Mouse (Mus musculus) midbrain, embryonic 13.5 days (tissue): ENCODE results near the gene Slc16a9. TPM values are rescaled to one million over a fixed set of nuclear protein-coding genes. Genes with fewer than 3 reads are reported as not detected.

Experiments used
- ATAC-seq: fragments of 200-750 bp; cut with Nextera tagmentation; 2 replicates; pipeline ENCODE4 v1.8.0; 2017; ENCODE audit warnings: mild to moderate bottlenecking, moderate TSS enrichment, moderate library complexity
- H3K27ac ChIP-seq: fragments of 300-500 bp; sonication (generic); 2 replicates; pipeline ENCODE4 v1.5.1; 2015; ENCODE audit warnings: inconsistent platforms, mild to moderate bottlenecking, moderate library complexity
- H3K27me3 ChIP-seq: fragments of 300-500 bp; sonication (generic); 2 replicates; pipeline ENCODE4 v1.6.1; 2015; ENCODE audit warnings: mild to moderate bottlenecking, inconsistent platforms
- H3K36me3 ChIP-seq: fragments of 300-500 bp; sonication (generic); 2 replicates; pipeline ENCODE4 v1.6.1; 2015; ENCODE audit warnings: mild to moderate bottlenecking, inconsistent platforms
- H3K4me1 ChIP-seq: fragments of 300-500 bp; sonication (generic); replicated peaks from 2 replicates; pipeline ENCODE4 v1.6.1; 2015; ENCODE audit warnings: inconsistent platforms
- H3K4me2 ChIP-seq: fragments of 300-500 bp; sonication (generic); replicated peaks from 2 replicates; pipeline ENCODE4 v1.6.1; 2015; ENCODE audit warnings: moderate library complexity, mild to moderate bottlenecking, inconsistent platforms
- H3K4me3 ChIP-seq: fragments of 300-500 bp; sonication (generic); replicated peaks from 2 replicates; pipeline ENCODE4 v1.5.1; 2015; ENCODE audit warnings: mild to moderate bottlenecking, inconsistent platforms
- H3K9ac ChIP-seq: fragments of 300-500 bp; sonication (generic); replicated peaks from 2 replicates; pipeline ENCODE4 v1.6.1; 2015; ENCODE audit warnings: mild to moderate bottlenecking, inconsistent platforms
- H3K9me3 ChIP-seq: fragments of 300-500 bp; sonication (generic); 2 replicates; pipeline ENCODE4 v1.6.1; 2016; ENCODE audit warnings: mild to moderate bottlenecking, inconsistent platforms
- WGBS: fragments of 180-500 bp; shearing (Covaris S2); methylation state at CpG from one replicate; pipeline ENCODE4 v1.1.7; 2015; 5-methylcytosine and 5-hydroxymethylcytosine counted together
- polyA plus RNA-seq: library from polyadenylated mRNA; unstranded; fragments of >200 nt; fragmentation: Nextera tagmentation; extraction: Ambion mirVana; gene quantifications from 2 replicates; pipeline ENCODE4 v1.2.1, GENCODE M21; 2015

Slc16a9 gene
- polyA plus RNA-seq, 1 experiment from 2014 or later: 0.82 TPM

DNA sequence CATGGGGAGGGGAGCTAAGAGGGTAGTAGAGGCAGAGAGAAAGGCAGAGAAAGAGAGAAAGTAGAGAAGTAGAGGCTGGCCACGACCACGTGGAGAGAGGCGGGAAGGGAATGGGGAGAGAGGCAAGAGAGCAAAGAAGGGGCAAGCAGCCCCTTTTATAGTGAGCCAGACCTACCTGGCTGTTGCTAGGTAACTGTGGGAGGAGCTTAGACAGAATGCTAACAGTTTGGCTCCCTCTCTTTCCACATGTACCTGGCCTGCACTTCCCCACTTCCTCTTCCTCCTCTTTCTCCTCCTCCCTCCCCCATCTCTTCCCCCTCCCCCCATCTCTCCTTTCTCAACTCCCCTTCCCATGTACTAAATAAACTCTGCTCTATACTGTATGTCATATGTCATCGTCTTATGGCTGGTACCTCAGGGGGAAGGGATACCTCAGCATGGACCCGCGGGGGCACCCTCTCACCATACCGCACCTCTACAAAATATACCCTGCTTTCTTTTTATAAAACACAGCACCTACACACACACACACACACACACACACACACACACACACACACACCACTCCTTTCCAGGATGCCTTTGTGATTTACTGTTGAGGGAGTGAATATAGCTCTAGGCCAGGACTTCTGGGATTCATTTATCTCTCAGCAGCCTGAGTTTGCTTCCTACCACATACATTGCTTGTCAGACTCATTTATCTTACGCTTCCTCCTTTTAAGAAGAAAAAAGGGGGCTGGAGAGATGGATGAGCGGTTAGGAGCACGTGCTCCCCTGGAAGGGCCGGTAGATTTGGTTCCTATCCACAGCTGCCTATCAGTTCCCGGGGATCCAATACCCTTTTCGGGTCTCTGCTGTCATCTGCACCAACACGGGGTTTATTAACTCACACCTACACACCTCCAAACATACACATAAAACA lies 43.8 kb downstream of the Slc16a9 start:
- Histone ChIP-seq H3K36me3 (no peaks in the 10 kb centered on the region), H3K4me3 (no peak overlapping the region), H3K27me3 (no peaks in the 10 kb centered on the region), H3K9ac (no peak overlapping the region), H3K4me2 (no peak overlapping the region), H3K9me3 (no peaks in the 10 kb centered on the region), H3K27ac (no peak overlapping the region), H3K4me1 (peaks cover 25% of the 10 kb centered on the region)
- no peak; the same call in 1 of the 2 replicates for ATAC-seq
- 76% methylated on average over 14 of the region's 14 CpGs for WGBS

DNA sequence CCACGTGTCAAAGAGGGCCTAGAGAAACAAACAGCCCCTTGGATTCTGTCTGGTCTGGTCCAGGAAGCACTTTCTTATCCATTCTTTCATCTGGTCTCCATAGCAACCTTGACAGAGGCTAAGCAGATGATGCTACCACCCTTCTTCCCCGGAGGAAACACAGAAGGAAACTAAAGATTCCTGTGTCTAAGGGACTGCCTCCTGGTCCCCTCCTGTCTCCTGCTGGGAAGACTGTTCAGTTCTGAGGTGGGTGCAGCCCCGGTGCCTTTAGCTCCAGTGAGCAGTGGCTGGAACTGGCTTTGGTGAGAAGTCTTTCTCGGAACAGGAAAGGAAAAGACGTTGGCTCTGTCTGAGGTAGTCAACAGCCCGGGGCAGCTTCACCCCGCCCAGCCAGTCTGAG lies 47.1 kb downstream of the Slc16a9 start:
- Histone ChIP-seq H3K36me3 (no peaks in the 10 kb centered on the region), H3K4me2 (no peak overlapping the region), H3K27me3 (no peaks in the 10 kb centered on the region), H3K4me3 (no peak overlapping the region), H3K9me3 (no peaks in the 10 kb centered on the region), H3K9ac (no peak overlapping the region), H3K27ac (0 out of 2 replicates have a peak overlapping the region, but pooled peaks have one; percentile 45), H3K4me1 (peaks cover 25% of the 10 kb centered on the region)
- 27% methylated on average over 7 of the region's 7 CpGs for WGBS
- peak; percentile 43 for ATAC-seq

DNA sequence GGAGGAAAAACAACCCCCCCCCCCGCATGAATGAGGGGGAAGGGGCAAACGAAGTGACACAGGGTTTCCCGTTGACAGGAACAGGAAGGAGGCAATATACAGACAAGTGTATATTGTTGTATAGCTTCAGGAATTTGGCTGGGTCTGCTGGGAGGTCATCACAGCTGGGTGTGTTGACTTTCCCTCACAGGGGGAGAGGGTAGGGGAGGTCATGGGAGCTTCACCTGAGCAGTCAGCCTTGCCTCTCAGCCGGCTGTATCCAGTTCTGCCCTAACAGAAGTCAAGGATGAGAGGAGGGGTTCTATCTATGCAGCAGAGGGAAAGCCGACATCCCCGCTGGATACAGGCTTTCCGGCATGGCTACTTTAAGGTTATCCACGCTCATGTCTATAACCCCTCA lies 49.2 kb downstream of the Slc16a9 start:
- Histone ChIP-seq H3K4me3 (no peak overlapping the region), H3K36me3 (no peaks in the 10 kb centered on the region), H3K27me3 (no peaks in the 10 kb centered on the region), H3K27ac (no peak overlapping the region), H3K9me3 (no peaks in the 10 kb centered on the region), H3K4me2 (no peak overlapping the region), H3K9ac (no peak overlapping the region), H3K4me1 (peaks cover 11% of the 10 kb centered on the region)
- WGBS: 66% methylated on average over 8 of the region's 8 CpGs
- ATAC-seq: no peak

DNA sequence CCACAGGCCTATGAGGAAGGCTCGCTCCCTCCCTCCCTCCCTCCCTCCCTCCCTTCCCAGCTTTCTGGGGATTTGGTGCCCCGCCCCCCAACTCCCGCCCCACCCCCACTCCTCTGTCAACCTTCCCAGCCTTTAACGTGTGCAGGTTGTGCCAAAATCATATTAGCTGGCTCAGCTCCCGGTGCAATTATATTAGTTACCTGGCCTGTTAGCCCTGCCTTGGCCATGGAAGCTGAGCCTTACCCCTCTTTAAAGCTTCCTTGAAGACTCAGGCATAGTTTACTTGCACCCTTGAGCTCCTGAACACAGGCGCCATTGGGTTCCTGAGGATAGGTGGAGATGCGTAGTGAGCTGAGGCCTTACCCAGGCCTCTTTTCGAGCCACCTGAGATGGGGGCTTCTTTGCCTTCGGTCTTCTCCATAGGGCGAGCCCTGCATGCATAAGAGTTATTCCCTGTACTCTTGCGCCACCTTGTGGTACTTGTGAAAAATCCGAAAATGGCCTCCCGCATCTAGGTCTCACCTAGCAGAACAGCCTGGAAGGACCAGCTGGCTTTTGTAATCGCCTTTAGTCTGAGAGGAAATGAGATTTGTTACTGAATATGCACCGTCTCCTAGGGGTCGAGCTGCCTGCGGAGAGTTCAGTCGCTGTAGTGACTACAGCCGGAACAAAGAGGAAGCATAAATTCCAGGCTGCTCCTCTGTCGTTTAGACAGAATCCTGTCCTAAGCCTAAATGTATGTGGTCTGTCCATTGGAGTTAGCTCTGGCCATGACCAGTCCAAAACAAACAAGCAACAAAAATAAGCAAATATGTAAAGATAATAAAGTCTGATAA lies 51.8 kb downstream of the Slc16a9 start:
- WGBS: 6% methylated on average over 19 of the region's 20 CpGs
- Histone ChIP-seq H3K4me2 (no peak overlapping the region), H3K36me3 (no peaks in the 10 kb centered on the region), H3K27me3 (no peaks in the 10 kb centered on the region), H3K4me1 (peaks cover 12% of the 10 kb centered on the region), H3K9me3 (no peaks in the 10 kb centered on the region), H3K9ac (no peak overlapping the region), H3K27ac (no peak overlapping the region), H3K4me3 (no peak overlapping the region)
- peak; percentile 87 for ATAC-seq

DNA sequence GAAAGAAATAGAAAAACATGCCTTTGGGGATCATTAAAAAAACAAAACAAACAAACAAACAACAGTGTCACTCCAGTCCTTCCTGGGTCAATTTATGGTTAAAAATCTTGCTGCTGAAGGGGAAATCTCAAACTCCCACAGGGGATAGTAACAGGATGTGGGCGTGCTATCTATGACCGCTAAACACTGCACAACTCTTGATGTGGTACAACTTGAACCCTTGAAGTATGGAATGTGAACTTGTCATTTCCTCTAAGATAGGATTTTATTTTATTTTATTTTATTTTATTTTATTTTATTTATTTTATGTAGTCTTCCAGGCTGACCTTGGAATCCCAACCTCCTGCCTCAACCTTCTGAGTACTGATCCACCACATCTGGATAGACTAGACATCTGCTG lies 54.2 kb downstream of the Slc16a9 start:
- H3K27me3 ChIP-seq: no peaks in the 10 kb centered on the region
- no peak for ATAC-seq
- no peak overlapping the region for H3K9ac ChIP-seq
- H3K36me3 ChIP-seq: no peaks in the 10 kb centered on the region
- 86% methylated on average over 2 of the region's 2 CpGs for WGBS
- 0 out of 2 replicates have a peak, but pooled peaks cover 6% of the 10 kb centered on the region for H3K4me1 ChIP-seq
- H3K4me2 ChIP-seq: no peak overlapping the region
- H3K9me3 ChIP-seq: no peaks in the 10 kb centered on the region
- H3K27ac ChIP-seq: no peak overlapping the region
- no peak overlapping the region for H3K4me3 ChIP-seq

DNA sequence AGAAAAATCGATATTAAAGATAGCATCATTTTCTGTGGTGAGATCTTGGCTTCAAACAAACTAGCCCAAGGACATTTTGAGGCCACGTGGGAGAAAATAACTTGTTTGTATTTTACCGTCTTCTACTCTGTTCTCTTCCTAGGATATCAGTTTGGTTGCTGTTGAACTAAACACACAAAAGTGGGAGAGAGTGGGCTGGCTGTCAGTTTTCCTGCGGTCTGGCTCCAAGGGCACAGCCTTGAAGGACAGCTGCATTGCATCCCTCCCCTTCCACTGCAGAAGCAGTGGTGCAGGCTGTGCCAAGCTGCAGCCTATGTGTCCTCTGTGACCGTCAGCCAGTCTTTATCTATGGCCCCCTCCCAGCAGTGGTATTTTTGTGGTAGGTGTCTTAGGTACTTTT lies 54.8 kb downstream of the Slc16a9 start:
- Histone ChIP-seq H3K4me1 (0 out of 2 replicates have a peak, but pooled peaks cover 6% of the 10 kb centered on the region), H3K4me2 (no peak overlapping the region)

DNA sequence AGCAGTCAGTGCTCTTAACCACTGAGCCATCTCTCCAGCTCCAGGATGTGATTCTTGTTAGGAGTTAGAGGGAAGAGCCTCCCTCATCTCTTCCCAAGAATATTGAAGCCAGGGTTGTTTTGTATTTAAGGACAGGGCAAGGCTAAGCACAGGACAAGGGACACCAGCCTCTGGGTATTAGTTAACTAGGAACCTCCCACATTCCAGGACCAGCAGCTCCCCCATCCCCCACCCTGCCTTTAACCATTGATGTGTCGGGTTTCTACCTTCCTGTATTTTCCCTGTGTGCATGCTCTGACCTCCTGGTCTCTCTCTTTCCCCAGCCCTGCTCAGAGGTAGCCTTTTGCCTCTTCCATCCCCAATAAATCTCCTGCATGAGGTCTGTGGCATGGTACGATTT lies 56.3 kb downstream of the Slc16a9 start:
- ATAC-seq: no peak
- no peak overlapping the region for H3K27ac ChIP-seq
- no peaks in the 10 kb centered on the region for H3K9me3 ChIP-seq
- H3K36me3 ChIP-seq: no peaks in the 10 kb centered on the region
- H3K4me3 ChIP-seq: no peak overlapping the region
- 0 out of 2 replicates have a peak, but pooled peaks cover 6% of the 10 kb centered on the region for H3K4me1 ChIP-seq
- 70% methylated on average over 2 of the region's 2 CpGs for WGBS
- H3K27me3 ChIP-seq: no peaks in the 10 kb centered on the region
- H3K4me2 ChIP-seq: no peak overlapping the region
- no peak overlapping the region for H3K9ac ChIP-seq

More for the DNA sequence above, 54.8 kb downstream of the Slc16a9 start:
- Histone ChIP-seq H3K4me3 (no peak overlapping the region), H3K27ac (no peak overlapping the region), H3K36me3 (no peaks in the 10 kb centered on the region), H3K9me3 (no peaks in the 10 kb centered on the region), H3K9ac (no peak overlapping the region), H3K27me3 (no peaks in the 10 kb centered on the region)
- 68% methylated on average over 5 of the region's 5 CpGs for WGBS
- ATAC-seq: no peak

DNA sequence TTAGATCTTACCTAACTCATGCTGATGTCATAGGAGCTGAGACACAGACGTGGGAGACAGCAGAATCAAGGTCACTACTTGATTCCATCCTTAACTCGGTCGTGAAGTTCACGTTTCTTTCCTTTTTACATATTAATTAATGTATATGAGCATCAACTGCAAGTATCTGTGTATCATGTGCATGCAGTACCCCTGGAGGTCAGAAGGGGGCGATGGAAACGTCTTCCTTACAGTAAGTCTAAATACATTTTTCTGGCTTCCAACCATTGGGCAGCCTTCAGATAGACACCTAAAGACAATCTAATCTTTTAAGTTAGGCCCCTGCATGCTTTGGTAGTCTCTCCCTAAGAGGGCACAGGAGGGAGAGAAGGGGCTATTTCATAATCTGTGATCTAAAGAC lies 58.3 kb downstream of the Slc16a9 start:
- Histone ChIP-seq H3K9me3 (no peaks in the 10 kb centered on the region), H3K4me2 (no peak overlapping the region), H3K27ac (no peak overlapping the region), H3K36me3 (no peaks in the 10 kb centered on the region), H3K4me1 (0 out of 2 replicates have a peak, but pooled peaks cover 4% of the 10 kb centered on the region), H3K9ac (no peak overlapping the region), H3K4me3 (no peak overlapping the region), H3K27me3 (no peaks in the 10 kb centered on the region)
- ATAC-seq: no peak
- WGBS: 94% methylated on average over 6 of the region's 6 CpGs

DNA sequence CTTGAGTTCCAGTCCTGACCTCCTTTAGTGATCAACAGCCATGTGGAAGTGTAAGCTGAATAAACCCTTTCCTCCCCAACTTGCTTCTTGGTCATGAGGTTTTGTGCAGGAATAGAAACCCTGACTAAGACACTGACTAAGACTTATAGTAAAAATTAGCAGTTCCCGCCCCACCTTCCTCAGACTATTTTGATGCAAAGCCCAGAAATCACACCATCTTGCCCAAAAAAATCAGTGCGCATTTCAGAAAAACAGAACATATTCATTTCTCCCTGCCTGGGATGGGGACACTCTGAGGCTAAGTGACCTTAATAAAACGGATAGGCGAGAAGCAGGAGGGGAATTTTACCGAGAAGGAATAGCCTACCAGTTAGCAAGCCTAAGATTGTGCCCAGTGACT lies 60.8 kb downstream of the Slc16a9 start:
- Histone ChIP-seq H3K9ac (no peak overlapping the region), H3K4me2 (no peak overlapping the region), H3K4me1 (no peaks in the 10 kb centered on the region), H3K36me3 (no peaks in the 10 kb centered on the region), H3K4me3 (no peak overlapping the region), H3K9me3 (no peaks in the 10 kb centered on the region), H3K27ac (no peak overlapping the region), H3K27me3 (no peaks in the 10 kb centered on the region)
- 83% methylated on average over 5 of the region's 5 CpGs for WGBS
- no peak for ATAC-seq

DNA sequence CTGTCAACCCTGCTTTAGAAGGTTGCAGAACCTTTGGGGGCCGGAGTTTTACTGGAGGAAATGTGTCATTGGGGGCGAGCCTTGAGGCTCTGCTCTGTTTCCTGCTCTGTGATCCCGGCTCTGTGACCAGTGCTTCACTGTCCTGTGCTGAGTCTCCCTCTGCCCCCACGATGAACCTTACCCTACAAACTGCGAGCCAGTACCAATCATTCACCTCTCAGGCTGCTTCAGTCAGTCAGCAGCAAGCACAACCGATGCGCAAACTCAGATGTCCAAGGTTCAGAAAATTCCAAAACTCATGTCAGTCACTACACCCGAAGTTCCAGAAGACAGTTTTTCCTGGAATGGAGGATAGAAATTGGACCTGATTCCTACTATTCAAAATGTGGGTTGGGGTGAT lies 64.5 kb downstream of the Slc16a9 start:
- H3K27me3 ChIP-seq: no peaks in the 10 kb centered on the region
- H3K4me2 ChIP-seq: no peak overlapping the region
- H3K27ac ChIP-seq: no peak overlapping the region
- H3K4me1 ChIP-seq: no peaks in the 10 kb centered on the region
- ATAC-seq: no peak
- WGBS: 96% methylated on average over 8 of the region's 8 CpGs
- no peak overlapping the region for H3K9ac ChIP-seq
- H3K36me3 ChIP-seq: no peaks in the 10 kb centered on the region
- no peaks in the 10 kb centered on the region for H3K9me3 ChIP-seq
- H3K4me3 ChIP-seq: no peak overlapping the region

DNA sequence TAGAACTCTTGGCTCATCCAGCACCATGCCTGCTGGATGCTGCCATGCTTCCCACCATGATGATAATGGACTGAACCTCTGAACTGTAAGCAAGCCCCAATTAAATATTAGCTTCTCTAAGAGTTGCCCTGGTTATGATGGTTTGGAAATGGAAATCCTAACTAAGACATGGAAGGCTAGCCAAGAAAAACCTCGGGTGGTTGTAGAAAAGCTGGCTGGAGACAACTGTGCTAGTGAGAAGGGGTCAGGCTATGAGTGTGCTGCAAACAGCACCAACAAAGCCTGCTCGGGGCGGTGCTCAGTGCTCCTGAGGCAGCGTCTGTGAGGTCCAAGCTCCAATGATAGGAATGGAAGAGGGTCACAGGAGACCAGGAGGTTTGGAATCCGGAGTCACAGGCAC lies 65.7 kb downstream of the Slc16a9 start:
- Histone ChIP-seq H3K4me2 (no peak overlapping the region), H3K4me3 (no peak overlapping the region), H3K9ac (no peak overlapping the region), H3K36me3 (no peaks in the 10 kb centered on the region), H3K27me3 (no peaks in the 10 kb centered on the region), H3K4me1 (no peaks in the 10 kb centered on the region), H3K9me3 (no peaks in the 10 kb centered on the region), H3K27ac (no peak overlapping the region)
- 87% methylated on average over 5 of the region's 5 CpGs for WGBS
- ATAC-seq: no peak

DNA sequence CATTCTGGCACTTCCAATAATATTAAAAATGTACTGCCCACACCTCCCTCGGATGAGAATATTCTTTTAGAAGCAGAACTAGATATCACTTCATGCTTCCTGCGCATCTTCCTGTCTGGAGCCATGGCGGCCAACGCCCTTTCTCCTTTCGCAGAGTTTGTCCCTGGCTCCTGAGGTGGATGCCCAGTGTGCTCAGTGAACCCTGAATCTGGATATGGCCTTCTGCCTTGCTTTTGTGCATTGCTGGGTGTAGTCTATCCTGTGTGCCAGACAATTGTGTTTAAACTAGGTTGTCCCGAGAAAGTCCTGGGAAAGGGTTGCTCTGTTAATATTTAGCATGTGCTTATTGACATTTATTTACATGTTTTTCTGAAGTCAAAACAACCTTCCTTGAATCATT lies 71.0 kb downstream of the Slc16a9 start:
- no peak overlapping the region for H3K4me2 ChIP-seq
- ATAC-seq: no peak
- no peaks in the 10 kb centered on the region for H3K9me3 ChIP-seq
- H3K27me3 ChIP-seq: no peaks in the 10 kb centered on the region
- 0 out of 2 replicates have a peak, but pooled peaks cover 2% of the 10 kb centered on the region for H3K4me1 ChIP-seq
- H3K9ac ChIP-seq: no peak overlapping the region
- H3K27ac ChIP-seq: no peak overlapping the region
- no peaks in the 10 kb centered on the region for H3K36me3 ChIP-seq
- no peak overlapping the region for H3K4me3 ChIP-seq
- 92% methylated on average over 6 of the region's 6 CpGs for WGBS
